Mouse (Mus musculus): ENCODE results near the gene Gpc6.

The Gpc6 gene

DNA sequence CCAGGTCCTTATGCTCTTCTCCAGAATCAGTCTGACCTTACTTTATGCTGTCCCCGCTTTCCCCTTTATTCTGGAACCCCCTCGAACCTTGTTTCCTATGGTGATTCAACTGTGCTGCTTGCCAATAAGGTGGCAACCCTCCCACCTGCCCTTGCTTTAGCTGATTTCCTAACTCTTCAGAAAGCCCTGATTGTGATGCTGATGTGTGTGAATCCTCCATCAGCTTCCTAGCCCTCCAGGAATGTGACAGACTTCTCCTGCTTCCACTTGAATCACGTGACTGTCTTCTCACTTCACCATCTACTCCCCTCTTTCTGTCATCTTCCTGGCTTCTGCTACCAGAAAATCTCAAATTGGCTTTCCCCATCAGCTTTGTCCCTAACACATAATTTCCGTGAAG lies 305.4 kb downstream of the Gpc6 start:
- in situ Hi-C loops (cut with MboI, MseI) = no loop called here

DNA sequence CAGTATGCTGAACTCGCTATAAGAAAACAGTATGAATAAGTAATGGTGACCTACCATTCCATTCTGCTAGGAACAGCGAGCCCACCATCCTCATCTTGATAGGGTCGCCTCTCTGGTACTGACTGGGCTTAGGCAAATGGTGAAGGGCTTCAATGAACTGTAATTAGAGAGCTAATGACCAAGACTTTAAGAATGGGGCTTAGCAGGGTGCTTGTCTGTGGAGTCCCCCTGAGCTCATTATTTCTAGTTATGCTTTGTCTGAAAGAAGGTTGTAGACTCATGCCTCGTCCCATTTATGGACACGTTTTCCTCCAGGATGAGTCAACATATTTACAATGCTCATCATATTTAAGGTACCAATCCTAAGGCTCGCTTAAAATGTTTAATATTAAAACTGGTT lies 313.1 kb downstream of the Gpc6 start:
- in situ Hi-C loops (cut with MboI, MseI) = no loop called here

DNA sequence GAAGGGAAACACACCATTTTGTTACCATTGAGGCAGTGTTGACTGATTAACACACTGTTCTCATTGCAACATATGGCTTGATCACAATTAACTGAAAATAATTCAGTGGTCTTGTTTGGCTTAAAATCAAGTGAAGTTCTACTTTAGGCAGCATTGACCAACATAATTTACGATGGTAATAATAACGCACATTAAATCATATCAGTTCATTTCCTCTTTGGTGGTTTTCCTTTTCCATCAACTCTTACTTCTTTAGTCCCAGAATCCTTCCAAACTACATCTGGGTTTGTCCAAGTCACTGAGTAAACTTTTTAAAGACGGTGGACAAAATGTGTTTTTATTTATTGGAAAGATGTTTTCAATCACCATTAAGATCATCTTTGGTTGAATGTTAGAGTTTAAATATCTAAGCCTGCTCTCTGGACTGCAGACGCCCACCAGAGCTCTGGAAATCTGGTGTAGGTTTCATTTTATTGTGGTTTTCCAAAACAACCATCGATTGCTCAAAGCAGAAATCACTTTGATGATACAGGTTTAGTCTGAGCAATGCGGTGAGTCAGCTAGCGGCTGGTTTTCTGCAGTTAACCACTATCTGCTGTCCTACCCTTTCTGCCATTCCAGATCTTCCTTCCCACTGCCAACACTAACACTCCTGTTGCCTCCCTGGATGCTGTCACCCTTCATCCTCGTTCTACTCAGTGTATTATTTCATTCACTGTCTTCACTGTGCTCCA lies 314.7 kb downstream of the Gpc6 start:
- in situ Hi-C loops (cut with MboI, MseI) = no loop called here

DNA sequence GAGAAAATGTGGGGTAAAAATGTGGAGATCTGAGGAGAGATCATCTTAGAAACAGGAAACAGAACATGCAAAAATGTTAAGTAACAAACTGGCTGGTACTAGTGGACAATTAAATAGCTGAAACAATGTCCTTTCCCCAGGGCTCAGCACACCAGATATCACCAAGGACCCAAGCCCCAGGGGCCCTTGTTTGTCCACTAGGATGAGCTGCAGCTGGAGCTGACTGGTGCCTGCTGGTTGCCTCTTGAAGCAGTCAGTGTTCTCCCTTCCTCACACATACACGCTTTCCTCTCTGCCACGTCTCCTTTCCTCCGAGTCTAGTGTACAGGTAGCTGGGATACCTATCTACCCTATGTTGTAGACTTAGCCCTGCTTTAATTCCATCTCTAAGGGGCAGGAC lies 320.5 kb downstream of the Gpc6 start:
- in situ Hi-C loops (cut with MboI, MseI) = no loop called here

DNA sequence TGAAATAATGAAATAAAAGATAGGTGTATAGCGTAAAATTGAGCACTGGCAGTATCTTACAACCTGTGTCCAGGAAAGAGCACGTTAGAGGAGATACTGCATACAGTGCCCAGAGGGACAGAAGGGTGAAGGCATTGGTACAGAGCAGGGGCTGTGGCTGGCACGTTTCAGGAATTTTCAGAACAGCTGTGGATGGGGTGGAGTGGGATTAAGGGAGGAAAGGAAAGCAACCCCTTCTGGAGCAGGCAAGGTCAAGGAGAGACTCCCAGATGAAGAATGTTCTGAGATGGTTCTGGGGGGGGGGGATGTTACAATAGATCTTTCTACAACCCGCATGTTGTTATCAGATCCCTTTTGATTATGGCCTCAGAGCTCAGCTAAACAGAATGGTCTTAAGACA lies 331.1 kb downstream of the Gpc6 start:
- in situ Hi-C loops (cut with MboI, MseI) = no loop called here

DNA sequence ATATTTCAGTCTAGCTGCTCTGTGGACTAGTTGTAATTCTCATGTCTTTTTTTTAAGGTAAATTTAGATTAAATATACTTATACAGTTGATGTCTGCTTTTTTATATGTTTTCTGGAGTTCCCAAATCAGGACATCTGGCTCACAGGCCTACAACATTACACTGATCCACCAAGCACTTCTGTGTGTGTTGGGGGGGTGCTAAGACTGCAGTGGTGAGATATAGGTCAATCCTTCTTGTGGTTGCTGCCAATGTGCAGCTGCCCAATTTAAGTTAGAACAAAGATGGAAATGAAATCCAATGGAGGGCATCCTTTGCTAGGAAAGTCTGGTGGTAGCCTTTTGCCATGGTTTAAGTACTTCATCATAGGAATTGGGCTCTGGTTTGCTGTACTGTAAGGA lies 340.5 kb downstream of the Gpc6 start:
- in situ Hi-C loops (cut with MboI, MseI) = no loop called here

DNA sequence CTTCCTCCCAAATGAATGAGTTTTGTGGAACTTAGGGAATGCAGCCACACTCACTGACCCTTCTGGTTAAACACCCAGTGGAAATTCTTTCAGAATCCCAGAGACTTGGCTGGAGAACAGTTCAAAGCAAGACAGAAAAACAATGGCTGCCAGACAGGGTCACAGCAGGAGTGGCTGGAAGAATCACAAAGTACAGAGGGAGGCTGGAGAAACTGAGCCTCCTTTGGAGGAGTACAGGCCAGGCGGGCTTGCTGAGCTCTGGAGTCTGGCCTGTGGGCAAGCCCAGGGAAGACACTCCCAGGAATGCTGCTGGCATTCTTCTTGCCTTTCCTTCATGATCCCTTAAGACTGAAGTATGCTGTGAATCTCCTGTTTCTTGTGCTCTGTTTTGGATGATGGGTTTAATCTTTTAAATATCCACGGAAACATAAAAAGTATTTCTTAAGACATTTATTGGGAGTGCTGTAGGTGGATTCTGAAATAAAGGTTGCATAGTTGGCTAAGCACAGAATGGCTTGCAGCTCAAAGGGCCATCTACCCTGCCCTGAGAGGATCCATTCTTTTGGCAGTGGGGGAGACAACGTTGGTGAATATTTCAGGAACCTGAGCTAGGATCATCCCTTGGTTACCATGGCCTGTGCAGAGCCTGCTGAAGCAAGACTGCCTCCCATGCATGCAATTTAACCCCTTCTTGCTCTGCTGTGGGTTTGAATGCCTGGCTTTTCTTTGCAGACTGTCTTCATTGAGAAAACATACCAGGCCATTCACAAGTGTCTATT lies 342.9 kb downstream of the Gpc6 start:
- in situ Hi-C loops (cut with MboI, MseI) = no loop called here

DNA sequence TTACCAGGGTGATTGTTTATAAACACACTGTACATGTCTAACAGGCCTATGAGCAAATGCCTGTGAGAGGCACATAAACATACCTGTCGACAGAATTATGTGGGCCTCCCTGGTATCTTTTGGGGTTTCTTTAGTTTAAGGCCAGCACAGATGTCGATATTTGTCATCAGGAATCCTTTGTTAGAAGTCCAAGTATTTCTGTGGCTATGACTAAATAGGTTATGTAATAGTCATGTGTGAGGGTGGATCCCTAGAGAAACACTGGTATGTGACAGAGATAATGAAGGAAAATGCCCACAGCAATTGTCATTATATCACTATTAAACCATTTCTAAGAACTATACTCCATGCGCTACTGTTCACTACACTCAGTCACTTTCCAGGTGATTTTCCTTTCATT lies 358.5 kb downstream of the Gpc6 start:
- in situ Hi-C loops (cut with MboI, MseI) = no loop called here

DNA sequence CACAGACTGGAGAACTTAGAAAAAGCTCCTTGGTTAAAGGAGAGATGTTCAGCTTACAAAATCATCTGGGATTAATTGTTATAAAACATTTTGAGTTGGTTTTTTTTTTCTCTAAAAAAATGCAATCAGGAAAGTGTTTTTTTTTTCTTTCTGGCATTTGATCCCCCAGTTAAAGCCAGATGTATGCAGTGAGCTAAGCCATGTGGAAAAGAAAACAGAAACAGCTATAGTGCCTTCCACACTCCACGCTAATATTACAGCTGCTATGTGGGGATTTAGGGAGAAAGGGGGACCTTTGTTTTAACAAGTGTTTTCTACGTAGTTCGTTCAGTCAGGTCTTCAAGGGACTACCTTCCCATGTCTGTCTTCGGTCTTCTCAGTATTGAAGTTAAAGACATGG lies 368.6 kb downstream of the Gpc6 start:
- in situ Hi-C loops (cut with MboI, MseI) = loop anchor here in 1 of 2 experiments (10.0 kb wide), 1 partner anchor 1189 kb away; no protein-coding TSS in a partner anchor

DNA sequence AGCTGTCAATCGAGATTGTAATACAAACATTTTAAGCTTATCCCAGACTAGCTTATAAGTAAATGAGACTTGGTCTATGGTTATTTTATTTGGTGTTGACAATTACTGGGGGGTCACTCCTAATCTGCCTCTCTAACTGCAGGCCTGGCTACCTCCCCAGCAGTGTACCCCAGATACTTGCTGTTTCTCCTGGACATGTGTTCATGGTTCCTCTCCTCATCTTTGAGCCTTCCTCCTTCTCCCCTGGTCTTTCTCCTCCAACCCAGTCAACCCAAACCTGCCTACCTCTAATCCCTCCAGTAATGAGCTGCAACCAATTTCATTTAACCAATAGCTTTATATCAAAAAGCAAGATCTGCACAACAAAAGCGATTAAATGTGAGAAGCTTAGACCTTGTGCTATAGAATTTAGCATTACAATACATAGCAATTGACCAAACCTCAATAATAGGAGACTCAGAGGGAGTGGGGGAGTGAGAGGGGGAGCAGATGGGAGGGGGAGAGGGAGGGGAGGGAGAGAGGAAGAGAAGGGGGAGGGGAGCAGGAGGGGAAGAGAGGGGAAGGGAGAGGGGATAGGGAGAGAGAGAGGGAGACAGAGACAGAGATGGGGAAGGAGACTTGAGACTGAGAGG lies 371.2 kb downstream of the Gpc6 start:
- in situ Hi-C loops (cut with MboI, MseI) = loop anchor here in 1 of 2 experiments (10.0 kb wide), 1 partner anchor 1192 kb away; no protein-coding TSS in a partner anchor

DNA sequence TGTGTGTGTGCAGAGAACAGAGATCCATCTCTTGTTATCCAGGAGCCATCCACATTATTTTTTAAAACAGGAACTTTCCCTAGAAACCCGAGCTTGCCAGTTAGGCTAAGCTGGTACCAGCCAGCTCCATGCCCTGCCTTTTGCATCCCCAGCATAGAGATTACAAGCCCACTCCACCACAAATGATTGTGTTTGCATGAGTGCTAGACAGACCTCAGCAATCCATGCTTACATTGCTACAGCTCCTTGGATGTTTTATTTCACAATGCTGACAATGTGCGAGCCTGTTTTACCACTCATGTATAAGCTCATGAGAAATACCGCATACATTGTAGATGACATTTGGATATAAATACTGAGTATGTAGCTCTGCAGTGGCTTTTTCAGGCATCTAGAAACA lies 375.9 kb downstream of the Gpc6 start:
- in situ Hi-C loops (cut with MboI, MseI) = no loop called here

DNA sequence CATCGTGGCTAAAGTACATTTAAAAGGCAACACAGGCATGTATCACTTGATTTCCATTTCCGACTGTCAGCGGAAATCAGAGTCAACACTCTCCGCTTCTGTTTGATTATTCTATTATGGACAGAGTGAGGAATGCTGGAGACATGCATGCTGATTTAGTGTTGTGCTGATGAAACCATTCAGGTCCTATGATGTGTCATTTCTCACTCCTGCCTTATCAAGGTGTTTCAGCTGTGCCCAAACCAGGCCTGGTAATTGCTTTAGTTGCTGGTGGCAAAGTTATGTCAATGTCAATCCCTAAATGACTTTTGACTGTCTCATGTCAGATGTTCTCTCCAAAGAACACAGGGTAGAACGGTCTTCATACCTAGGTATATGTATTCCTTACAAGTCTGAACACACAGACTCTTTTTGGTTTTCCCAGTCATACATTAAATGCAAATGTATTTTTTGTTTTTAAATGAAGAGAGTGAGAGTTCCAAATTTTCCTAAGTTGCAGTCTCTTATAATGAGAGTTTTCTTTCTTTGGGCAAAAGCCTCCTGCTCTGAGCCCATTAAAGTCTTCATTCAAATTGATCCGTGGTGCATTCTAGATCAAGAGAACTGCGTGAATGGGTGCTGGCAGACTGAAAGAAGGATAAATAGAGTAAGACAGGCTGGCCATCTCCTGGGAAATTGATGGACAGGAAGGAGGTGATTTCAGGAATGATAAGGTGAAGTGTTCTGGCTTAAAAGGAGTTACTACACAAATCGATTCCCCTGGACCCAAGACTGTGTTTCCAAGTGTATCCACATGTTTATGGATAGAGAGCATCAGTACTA lies 379.0 kb downstream of the Gpc6 start:
- in situ Hi-C loops (cut with MboI, MseI) = no loop called here

DNA sequence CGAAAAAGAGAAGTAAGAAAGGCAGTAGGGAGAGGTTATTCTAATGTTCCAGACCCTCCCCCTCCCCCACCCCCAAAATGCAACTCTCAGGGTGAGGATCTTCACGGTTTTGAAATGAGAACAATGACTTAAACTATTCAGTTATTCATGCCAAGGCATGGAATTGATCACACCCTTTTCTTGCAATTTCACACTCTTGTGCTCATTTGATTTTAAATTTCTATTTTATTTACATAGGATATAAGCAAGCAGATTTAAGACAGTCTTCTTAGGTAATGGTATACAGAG lies 379.6 kb downstream of the Gpc6 start:
- in situ Hi-C loops (cut with MboI, MseI) = no loop called here

DNA sequence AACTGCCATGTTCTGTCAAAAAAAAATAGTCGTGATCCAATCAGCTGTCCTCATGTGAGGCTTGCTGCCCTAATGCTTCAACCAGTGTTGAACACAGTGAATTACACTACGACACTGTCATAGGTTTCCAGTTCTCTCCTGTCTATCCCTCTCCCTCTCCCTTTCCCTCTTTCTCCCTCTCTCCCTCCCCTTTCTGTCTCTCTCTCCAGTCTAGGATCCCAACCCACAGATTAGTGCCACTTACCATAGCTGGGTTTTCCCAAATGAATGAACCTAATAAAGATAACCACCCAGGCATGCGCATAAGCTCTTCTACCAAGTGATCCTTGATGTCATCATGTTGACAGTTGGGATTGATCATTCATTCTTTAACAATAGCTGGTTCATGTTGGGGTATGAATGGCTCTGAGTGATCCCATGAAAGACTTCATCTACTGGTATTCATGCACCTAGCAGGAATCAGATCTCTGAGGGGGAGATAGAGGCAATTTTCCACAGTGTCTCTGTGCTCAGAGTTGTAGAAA lies 384.9 kb downstream of the Gpc6 start:
- in situ Hi-C loops (cut with MboI, MseI) = no loop called here

DNA sequence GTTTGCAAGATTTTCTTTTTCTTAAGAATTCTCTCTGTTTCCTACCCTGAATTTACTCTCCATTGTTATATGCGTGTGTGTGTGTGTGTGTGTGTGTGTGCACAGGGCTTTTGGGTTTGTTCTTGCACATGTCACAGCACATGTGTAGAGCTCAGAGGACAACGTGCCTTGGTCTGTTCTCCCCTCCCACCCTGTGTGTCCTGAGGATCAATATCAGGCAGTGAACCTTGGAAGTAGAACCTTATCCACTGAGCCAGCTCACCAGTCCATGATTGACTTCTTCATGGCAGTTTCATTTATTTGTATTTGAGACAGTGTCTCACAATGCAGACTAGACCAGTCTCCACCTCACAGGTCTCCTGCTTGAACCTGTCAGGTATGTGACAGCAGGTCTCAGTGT lies 399.1 kb downstream of the Gpc6 start:
- in situ Hi-C loops (cut with MboI, MseI) = no loop called here

DNA sequence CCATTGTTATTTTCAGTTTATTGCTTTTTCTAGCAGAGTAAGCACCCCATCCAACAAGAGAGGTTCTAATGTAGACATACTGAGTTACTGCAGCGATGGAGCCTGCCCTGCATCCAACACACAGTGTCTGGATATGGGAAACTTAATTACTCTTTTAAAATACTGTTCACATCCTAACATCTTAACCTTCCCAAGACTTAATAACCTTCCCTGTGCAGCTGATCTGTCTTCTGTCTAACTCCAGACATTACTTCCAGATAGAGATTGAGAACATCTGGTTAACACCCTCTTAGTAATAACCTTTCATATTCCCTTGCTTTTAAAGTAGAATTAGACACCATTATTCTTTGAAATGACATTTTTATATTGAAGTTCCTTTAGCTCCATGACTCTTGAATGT lies 407.1 kb downstream of the Gpc6 start:
- in situ Hi-C loops (cut with MboI, MseI) = no loop called here

DNA sequence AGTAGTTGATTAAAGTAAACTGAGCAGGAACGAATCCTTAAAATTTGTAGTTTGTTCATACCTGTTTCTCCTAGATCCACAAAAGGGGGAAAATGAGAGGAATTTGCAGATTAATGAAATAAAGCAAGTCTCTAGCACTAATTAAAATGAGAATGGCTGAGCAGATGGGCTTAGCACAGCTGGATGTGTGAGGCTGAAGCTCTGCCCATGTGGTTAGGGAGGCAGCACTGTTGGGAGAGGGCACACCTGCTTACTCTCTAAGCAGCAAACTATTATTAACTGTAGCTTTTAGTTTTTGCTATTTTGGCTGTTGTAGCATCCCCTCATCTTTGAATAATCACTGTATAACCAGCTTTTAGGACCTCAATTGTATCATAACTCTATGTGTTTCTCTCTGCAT lies 412.2 kb downstream of the Gpc6 start:
- in situ Hi-C loops (cut with MboI, MseI) = no loop called here

DNA sequence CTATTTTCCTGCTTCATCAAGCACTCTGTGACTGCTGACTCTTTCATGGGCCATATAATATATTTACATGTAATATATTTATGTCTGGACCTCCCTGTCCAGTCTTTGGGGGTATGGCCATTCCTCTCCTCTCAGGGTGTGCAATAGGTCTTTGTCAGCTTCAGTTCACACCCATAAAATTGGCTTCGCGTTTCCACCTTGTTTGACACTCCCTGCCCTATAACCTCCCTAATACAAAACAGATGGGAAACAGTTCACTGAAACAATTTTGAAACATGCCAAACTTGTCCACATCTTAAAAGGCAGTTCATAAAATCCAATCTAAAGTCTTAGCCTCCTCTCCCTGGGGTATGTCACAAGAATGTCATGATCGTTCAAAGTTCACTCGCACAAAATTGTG lies 415.4 kb downstream of the Gpc6 start:
- in situ Hi-C loops (cut with MboI, MseI) = no loop called here

DNA sequence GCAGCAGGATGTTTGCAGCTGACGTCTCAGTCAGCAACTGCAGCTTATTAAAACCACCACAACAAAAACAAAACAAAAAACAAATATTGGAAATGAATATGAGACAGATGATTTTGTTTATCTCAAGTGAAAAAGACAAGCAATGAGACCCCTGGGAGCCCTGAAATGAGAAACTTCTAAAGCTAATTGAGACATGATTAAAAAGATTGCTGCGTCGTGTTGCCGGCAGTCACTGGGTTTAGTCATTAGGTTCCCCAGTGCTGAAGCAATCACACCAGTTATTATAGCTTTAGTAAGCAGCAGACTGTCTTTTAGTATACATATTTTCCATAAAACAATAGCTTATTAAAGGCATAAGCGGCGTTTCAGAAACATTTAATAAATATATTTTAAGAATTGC lies 419.4 kb downstream of the Gpc6 start:
- in situ Hi-C loops (cut with MboI, MseI) = no loop called here

DNA sequence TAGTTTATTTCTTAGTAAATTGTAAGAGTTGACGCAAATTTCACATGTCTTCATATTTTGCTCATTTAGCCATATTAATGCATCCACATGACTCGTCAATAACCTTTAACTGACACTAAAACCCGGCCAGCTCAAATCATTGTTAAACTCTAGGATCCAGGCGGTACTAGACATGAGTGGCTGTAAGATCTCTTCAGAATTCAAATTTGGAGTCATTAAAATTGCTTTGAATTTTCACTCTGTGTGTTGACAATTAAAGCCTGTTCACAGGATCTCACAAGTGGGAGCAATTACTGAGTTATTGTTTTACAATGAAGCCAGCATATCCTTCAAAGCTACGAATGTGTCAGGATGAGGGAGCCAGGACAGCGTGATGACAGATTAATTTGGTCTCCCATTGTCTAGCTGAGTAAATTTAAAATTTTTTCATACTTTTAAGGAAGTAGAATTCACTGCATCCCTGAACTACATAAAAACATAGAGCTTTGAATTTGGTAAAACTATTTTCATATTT lies 421.3 kb downstream of the Gpc6 start:
- in situ Hi-C loops (cut with MboI, MseI) = no loop called here

DNA sequence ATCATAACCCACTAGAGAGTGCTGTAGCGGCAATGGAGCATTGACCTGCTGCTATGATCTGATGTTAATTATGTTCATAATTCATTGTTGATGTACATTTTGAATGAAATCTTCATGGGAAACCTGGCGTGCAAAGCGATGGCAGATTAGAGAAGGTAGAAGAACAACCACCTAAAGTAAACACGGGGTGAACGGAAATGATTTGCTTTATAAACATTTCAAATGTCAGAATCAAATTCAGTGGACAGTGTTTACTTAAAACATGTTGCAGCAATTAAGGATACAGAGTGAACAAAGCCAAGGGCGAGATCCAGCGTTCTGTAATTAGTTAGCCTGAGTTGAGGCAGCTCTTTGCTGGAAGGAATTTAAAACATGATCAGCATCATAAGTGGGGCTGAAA lies 426.2 kb downstream of the Gpc6 start:
- in situ Hi-C loops (cut with MboI, MseI) = no loop called here
